Mouse (Mus musculus): ENCODE results near the gene Trappc6a.
A peak's percentile ranks its signal among the peaks of the same experiment; 100 is the strongest.

The Trappc6a gene

DNA sequence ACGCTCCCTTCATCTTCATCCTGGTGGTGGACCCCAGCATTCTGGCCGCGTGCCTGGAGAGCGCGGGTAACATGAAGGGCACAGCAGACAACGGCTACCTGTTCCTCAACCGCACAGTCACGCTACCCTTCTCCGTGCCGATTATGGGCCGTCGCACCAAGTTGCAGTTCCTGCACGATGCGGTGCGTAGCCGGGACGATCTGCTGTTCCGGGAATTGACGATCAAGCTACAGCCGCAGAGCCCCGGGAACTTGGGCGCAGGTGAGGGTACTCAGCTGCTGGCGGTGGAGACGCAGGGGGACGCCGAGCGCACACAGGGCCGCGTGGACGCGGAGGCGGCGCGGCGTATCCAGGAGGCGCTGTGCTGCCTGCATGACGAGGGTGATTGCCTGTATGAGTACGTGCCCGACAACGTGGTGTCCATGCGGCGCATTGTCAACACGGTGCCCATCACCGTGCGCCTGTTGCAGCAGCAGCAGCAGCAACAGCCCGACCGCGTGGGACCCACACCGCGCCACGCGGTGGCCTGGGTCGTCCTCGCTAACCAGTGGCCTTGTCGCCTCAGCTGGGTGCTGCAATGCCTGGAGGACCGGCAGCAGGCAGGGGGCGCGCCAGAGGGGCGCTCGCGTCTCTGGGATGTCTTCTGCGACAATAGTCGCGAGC lies 15.7 kb downstream of the Trappc6a start:
- DNase-seq (ENCODE audit: low read depth, low spot score) = no peak

DNA sequence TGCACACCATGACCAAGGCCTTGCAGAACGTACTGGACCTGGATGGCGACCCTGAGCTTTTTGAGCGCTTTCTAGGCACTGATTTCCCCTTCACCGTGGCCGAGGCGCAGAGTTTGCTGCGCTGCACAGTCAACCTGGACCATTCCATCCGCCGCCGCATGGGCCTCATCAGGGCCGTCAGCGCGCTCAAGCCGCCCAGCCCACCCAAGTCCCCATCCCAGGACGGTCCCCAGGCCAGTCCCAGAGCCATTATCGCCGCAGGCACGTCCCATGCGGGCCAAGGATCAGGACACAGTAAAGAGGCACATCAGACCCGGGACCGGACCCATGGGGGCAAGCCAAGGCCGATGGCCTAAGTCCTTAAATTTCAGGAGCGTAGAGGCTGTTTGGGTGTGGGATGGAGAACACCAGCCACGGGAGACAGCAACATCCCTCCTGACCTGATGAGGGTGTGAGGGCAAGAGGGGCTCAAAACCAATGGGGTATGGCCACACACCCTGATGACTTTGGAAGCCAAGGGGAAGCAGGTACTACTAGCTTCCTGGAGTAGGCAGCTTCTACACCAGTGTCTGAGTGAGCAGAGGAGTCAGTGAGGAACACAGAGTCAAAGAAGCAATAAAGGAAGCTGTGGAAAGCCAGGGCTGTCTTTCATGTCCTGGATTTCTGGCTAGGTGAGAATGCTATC lies 16.4 kb downstream of the Trappc6a start:
- DNase-seq (ENCODE audit: low read depth, low spot score) = no peak

DNA sequence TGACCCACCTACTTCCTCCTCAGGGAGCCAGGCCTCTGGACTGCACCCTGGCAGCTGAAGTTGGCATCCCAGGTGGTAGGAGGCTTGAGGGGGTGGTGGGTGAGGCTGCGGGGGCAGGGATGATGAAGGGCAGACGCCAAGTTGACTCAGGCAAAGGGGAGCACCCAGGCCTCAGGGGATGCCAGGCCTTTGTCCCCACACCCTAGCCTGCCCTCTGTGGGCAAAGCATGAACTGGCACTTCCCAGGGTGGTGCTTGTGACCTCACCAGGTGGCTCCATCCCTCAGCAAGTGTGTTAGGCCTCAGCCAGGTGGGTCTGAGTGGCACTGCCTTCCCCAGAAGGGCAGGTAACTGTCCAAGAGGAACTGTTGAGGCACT lies 16.9 kb downstream of the Trappc6a start:
- no peak for DNase-seq (ENCODE audit: low read depth, low spot score)

DNA sequence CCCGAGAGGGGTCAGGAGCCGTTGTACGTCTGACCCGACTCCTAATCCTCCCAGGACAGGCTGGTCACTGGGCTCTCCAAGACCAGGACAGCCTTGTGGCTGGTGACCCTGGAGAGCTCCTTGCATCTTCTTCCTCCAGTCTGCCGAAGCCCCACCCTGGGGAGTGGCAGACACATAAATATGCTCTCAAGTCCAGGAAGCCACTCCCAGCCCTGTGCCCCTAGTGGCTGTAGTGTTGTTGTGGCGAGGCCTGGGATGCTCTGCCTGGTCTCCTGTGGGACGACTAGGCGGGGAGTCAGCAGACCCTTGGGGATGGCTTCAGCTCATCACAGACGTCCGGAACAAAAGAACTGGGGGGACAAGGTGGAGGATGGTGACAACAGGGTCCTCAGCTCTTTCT lies 22.9 kb downstream of the Trappc6a start:
- DNase-seq (ENCODE audit: low read depth, low spot score) = no peak

DNA sequence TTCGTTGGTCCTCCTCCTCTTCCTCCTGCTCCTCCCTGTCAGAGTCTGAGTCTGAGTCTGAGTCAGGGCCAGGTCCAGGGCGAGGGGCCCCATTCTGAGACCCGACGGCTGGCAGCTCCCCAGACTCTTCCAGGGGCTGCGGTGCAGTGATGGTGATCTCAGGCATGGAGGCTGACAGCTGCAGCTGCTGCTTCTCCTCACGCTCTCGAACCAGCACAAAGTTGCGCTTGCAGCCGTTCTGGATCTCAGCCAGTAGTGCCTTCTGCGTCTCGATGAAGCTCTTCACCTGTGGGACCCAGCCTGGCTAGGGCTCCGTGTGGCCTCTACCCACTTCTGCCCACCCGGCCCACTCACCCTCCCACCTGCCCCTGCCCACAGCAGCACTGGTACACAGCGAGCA lies 24.0 kb downstream of the Trappc6a start:
- DNase-seq (ENCODE audit: low read depth, low spot score) = no peak

DNA sequence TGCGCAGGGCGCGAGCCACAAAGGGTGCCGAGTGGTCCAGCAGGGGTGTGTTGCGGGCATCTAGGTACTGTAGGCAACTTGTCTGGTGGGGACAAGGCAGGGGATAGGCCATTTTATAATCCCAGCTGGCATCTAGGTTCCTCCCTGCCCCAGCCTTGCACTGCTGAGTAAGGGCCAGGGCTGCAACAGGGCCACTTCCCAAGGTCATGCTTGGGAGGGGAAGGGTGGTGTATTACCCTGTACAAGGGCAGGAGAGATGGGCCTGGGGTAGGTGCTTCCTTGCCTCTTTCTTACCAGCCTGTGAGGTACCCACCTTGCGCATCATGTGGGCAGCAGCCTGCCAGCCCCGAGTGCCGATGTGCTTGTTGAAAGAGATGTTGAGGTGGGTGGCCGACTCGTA lies 26.5 kb downstream of the Trappc6a start:
- no peak for DNase-seq (ENCODE audit: low read depth, low spot score)

DNA sequence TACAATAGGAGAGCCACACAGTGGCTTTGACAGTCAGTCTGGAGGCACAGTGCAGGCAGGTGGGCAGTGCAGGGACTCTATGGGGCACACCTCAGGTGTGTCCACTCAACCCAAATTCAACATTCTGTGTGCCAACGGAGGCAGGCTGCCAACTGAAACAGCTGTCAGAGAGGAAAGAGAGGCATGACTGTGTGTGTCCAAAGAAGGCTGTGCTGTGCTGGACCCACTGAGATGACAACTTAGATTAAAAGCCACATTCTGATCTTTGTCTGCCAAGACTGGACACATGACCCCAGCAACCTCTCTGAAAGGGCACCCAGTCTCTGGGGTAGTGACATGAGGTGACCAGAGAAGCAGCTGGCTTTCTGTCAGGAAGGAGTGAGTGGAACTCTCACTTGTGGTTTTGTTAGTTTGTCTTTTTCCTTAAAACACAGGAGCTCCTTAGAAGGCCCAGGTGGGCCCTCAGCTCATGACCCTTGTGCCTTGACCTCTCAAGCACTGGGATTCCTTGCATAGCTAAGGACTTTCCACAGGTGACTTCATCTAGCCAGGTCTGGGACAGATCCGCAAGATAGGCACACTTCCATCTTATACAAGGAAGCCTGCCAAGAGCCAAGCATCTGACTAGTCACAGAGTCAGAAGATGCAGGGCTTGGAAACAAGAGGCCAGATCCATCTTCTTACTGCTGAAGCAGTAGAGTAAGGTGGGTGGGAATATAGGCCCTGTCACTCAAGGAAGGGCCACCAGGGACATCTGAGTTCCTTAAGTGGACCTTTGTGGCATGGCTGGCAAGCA lies 32.8 kb downstream of the Trappc6a start:
- DNase-seq (ENCODE audit: low read depth, low spot score) = no peak

DNA sequence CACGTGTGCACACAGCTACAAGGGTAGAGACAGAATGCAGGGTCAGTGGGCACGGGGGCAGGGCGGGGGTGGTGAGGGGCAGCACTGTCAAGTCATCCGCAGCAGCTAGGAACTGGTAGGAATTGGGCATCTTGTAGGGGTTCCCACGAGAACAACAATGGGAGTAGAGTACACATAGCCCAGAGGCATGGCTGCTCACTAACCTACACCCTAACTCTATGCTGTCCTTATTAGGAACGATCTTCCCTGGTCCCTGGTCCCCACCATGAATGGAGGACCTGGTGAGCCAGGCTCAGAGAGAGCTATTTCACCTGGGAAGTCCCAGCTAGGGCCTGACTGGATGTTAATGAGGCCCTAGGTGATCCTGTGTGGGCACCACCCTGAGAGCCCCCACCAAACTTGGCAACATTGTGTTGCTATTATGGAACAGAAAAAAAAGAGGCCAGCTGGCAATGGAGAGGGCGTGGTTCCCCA lies 33.5 kb downstream of the Trappc6a start:
- no peak for DNase-seq (ENCODE audit: low read depth, low spot score)

DNA sequence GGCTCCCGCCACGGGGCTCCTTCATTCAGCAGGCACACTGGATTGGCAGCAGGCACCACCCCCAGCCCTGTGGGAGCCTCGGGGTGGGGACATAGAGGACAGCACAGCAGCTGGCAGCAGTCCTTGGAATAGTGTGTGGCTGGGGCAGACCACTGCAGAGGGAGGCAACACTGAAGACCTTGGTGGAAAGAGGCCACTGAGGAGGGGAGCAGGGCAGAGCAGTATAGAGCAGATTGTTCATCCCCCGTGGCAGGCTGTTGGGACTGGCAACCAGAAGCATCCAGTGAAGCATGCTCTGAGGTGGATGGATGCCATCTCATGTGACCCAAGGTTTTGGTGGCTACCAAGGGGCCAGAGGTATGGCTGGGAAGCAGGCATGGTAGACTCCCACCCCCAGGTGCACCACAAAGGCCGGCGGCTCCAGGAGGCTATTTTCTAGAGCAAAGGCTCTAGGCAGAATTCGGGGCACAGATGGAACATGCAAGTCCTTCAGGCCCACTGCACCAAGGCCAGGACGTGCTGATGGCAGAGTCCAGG lies 34.0 kb downstream of the Trappc6a start:
- no peak for DNase-seq (ENCODE audit: low read depth, low spot score)

DNA sequence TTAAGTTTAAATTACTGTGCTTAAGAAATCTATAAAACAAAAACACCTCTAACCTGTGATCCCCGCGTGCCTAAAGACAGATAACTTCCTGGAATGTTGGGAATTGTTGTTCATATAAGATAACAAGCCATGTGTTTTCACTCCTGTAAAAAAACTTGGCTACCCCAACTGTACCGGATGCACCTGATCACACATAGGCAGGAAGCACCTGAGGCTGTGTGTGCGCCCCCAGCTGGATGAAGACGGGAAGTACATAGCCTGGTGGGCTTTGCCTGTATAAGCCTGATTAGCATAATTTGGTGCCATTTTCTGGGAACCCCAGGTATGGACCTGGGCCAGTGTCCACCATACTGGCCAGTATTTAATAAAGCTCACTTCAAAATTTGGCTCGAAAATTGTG lies 35.4 kb downstream of the Trappc6a start:
- no peak for DNase-seq (ENCODE audit: low read depth, low spot score)

DNA sequence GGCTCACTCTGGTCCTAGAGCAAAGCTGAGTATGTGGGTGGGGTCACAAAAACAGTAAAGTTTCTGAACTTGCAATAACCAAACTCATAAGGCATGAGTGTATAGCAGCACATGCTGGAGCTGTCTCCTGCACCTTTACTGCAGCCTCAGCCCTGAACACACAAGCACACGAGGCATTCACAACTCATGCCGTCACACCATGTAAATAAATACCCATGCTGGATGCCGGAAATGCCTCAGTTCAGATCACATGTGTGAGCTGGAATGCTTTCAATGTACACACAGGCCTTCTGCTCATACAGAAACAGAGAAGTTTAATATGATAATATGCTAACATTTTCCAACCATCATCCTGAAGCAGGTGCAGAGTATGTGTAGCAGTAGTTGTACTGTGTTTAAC lies 37.8 kb downstream of the Trappc6a start:
- DNase-seq (ENCODE audit: low read depth, low spot score) = no peak

DNA sequence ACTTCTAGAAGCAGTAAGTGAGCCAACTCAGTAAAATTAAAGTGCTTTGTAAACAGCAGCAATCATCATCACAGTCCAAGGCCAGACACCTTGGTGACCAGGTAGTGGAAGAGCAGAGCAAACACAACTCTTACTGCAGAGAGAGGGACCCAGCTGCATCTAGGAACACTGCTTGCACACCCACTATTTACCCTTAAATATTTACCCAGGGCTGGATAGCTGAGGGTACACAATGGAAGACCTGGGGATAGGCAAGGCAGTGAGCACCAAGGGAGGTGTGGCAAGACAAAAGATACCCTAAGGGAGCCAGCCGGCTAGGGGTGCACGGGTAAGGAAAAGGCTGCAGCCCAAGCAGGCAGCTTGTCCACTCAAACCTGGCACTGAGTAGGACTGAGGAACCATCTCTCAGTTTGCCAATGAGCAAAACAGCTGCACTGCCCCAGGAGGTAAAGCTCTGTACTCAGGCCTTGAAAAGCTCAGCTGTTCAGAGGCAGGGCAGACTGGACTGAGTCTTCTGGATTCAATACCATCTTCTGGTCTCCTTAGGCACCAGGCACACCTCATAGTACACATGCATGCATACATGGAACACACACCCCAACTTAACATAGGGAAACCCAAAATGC lies 39.3 kb downstream of the Trappc6a start:
- no peak for DNase-seq (ENCODE audit: low read depth, low spot score)

DNA sequence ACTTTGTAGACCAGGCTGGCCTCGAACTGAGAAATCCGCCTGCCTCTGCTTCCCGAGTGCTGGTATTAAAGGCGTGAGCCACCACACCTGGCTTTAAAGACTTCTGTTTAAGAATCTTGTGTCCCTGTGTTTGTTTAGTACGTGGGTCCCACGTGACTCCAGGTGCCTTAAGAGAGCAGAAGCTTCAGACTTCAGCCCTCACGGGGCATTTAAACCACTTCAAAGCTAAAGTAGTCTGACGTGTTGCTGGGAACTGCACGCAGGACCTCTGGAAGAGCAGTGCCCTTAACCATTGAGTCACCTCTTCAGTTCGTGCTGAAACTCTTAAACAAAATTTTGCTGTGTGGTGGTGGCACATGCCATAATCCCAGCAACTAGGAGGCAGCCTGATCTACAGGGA lies 41.2 kb downstream of the Trappc6a start:
- no peak for DNase-seq (ENCODE audit: low read depth, low spot score)

DNA sequence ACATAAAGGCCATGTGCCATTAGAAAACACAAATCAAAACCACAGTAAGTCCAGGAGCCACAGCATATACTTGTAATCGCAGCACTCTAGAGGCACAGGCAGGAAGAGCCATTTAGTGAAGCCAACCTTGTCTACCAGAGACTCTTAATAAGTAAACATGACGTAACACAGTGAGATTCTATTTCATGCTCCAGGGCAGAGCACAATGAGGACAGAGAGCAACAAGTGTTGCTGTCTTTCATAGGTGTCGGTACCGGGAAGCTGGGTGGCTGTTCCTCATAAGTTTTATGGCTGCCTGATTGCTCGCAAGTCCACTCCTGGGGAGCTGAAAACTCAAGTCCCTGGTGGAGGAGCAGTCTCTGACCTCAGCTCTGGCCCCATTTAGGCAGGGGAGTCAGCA lies 43.4 kb downstream of the Trappc6a start:
- DNase-seq (ENCODE audit: low read depth, low spot score) = no peak

DNA sequence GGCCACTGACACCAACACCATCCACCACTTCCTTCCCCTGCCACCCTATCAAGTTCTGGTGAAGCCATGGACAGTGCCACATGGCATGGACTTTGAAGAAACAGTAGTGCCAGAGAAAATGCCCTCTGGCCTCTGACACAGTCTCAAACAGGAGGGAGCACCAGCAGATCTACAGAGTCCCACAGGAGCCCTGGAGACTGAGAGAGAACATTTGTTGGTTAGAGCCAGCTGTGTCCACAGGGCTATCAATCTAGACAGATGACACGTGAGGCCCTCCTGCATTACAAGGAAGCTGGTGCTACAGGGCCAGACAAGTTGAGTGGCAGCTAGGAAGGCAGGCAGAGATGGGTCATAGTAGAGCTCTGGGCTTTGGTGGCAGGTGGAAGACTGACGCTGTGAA lies 44.2 kb downstream of the Trappc6a start:
- no peak for DNase-seq (ENCODE audit: low read depth, low spot score)

DNA sequence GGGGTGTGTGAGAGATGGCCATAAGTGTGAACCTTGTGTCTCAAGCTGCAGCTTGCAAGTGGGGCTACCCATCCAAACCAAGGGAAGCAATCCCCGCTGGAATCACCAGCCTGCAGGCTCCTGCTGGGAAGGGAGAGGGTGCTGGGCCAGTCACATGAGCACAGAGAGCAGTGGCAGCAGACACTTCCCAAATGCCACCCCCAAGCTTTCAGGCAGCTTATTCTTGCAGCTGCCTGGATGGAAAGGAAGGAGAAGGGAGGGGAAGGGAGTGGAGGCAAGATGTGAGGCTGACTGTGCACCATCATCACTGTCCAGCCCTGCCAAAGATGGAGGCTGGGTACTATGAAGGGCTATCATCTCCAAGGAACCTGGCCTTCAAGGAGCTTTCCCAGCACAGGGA lies 46.0 kb downstream of the Trappc6a start:
- no peak for DNase-seq (ENCODE audit: low read depth, low spot score)

DNA sequence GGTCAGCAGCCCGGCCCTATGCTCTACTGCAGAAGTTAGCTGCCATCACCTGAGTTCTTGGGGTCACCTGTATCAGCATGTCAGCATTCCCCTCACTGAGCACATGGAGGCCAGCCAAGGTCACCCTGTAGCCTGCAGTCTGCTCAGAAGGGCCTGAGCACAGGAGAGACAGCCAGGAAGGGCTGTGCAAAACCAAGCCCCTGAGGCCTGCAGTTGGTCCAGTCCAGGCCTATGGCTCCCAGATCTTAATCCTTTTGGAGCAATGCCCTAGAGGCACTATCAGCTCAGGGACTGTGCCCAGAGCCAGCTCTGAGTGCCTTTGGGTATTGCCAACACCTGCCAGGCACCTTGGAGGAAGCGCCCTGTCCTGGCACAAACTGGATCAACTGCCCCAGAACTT lies 48.9 kb downstream of the Trappc6a start:
- DNase-seq (ENCODE audit: low read depth, low spot score) = no peak

DNA sequence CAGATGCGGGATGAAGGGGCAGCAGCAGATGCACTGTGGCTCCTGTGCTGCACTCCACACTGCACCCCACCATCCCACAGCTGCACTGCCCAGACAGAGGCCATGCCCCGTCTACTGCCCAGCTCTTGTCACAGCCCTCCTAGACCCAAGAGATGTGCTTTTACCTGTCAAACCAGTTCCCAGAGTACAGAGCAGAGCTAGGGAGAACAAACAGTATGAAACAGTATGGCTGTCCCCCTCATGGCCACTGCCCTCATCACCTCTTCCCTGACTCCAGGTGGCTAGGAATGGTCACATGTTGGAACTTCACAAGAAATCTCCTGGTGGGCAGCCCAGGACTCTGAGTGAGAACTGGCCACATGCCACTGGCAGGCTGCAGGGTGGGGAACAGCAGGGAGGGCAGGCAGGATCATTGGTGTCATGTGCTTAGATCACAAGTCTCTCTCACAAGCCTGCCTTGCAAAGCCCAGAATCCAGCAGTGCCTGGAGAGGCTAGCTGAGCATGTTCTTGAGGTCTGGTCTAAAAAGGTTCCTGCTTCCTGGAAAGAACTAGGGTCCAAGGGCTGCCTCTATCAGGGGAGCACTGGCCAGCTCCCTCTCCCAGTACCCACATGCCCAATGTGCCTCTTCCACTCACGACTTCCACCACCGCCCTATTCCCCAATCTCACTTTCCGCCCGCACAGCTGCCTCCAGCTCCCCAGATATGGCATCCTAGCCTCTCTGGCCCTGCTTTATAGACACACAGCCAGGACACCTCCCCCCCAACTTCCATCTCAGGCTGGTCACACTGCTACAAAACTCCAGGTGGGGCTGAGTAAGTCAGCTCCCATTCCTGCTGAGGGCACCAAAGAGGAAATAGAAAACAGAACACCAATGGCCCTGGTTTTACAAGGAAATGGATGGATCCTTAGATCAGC lies 50.0 kb downstream of the Trappc6a start:
- DNase-seq (ENCODE audit: low read depth, low spot score) = no peak

DNA sequence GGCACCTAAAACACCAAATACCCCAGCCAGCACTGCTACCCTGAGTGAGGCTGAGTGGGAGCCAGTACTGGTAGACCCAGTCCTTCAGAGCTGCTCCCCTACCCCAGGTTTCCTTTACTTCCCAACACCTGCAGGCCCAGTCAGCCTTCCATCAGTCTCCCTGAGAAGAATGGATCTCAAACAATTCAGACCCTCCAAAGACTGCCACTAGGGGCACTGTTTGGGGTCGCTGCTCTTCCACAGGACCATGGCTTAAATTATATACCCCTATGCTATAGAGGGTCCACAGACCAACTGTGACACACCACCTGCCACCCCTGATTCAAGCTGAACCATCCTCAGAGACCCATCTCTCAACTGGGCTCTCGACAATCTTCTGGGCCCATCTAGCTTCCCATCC lies 50.8 kb downstream of the Trappc6a start:
- peak; percentile 42 for DNase-seq (ENCODE audit: low read depth, low spot score)

DNA sequence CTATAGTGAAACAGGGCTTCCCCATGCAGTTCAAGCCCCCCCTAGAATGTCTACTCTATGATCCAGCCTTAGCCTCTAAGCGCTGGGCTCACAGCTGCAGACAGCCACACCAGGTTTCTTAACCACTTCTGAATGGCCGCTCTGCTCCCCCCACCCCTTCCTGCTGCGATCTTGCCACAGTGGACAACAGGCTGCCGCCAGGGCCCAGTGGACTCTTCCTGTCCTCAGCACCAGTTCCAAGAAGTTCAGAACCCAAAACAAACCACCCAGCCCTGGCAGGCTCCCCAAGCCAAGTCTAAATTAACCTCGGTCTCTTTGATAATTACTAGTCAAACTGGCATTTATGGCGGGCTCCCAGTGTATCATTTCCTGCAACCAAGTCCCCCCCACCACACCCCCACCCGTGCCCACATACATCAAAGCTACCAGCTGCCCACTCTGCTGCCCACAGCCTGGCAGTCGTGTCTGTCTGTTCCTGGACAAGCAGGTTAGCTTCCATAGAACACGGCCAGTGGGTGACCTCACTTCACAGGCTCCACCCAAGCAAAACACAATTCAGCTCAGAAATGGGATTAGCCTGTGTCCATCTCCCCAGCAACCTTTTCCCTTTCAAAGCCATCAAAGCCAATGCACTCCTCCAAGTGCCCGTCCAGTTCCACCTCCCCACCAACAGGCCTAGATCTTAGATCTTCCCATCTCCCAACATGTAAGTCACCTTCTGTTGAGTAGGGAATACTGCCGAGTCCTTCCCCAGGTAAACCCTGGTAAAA lies 52.5 kb downstream of the Trappc6a start:
- peak; percentile 48 for DNase-seq (ENCODE audit: low read depth, low spot score)
